Mouse (Mus musculus): Measurements from ENCODE around the gene Lyl1. TPM values are rescaled to one million over a fixed set of nuclear protein-coding genes. Genes with fewer than 3 reads are reported as not detected.
A peak's percentile ranks its signal among the peaks of the same experiment; 100 is the strongest.

The Lyl1 gene
- polyA plus RNA-seq, 1 experiment: not detected

DNA sequence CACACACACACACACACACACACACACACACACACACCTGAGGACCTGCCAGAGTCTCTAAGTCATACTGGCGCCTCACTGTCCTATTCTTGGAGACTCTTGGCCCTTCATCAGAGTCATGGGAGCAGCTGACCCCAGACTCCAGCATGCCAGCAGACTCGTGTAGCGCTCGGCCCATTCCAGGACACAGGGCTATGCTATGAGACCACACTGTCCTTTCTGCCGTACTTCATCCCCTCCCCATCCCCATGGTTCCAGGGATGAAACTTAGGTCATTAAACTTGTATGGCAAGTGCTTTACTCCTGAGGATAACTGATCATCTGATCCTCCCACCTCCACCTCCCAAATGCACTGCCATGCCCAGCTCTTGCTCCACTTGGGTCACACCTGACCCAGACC is 17.2 kb downstream of the Lyl1 start:
- H3K27me3 ChIP-seq (ENCODE audit: control insufficient read depth, insufficient read depth, insufficient read length): no peaks in the 10 kb centered on the region
- H3K36me3 ChIP-seq (ENCODE audit: control insufficient read depth, insufficient read depth): peaks cover 28% of the 10 kb centered on the region
- TF ChIP-seq USF1 (IDR thresholded peaks at IDR 0.05; ENCODE audit: low read depth): no peak
- TF ChIP-seq POLR2AphosphoS2 (IDR thresholded peaks at IDR 0.05; ENCODE audit: insufficient read length, low read depth): no peak
- no peak for TF ChIP-seq MAX (IDR thresholded peaks at IDR 0.05; ENCODE audit: low read depth)
- no peak for TF ChIP-seq SRF (IDR thresholded peaks at IDR 0.05; ENCODE audit: control insufficient read depth, insufficient read length, low read depth)
- no peak for TF ChIP-seq REST (IDR thresholded peaks at IDR 0.05; ENCODE audit: insufficient read depth, insufficient read length)
- TF ChIP-seq E2F4 (IDR thresholded peaks at IDR 0.05; ENCODE audit: insufficient read depth): no peak
- TF ChIP-seq TCF3 (IDR thresholded peaks at IDR 0.05; ENCODE audit: insufficient read length, low read depth): no peak

GRCm38 (mm10) chr8:84718959-84719690 is 17.9 kb downstream of the Lyl1 start:
- peak; percentile 82 to 97 (median 84) for TF ChIP-seq MYOD1 (IDR thresholded peaks at IDR 0.05; ENCODE audit: control insufficient read depth in 1 of 3, insufficient read length in 2 of 3, low read depth in 2 of 3)
- TF ChIP-seq POLR2AphosphoS2 (IDR thresholded peaks at IDR 0.05; ENCODE audit: insufficient read length, low read depth): no peak
- TF ChIP-seq E2F4 (IDR thresholded peaks at IDR 0.05; ENCODE audit: insufficient read depth): no peak
- TF ChIP-seq MYOG (IDR thresholded peaks at IDR 0.05; ENCODE audit: control insufficient read depth in 1 of 3, insufficient read depth in 1 of 3, insufficient read length in 2 of 3, low read depth in 2 of 3): peak in 1 of 3 experiments; percentile 36
- no peak for TF ChIP-seq REST (IDR thresholded peaks at IDR 0.05; ENCODE audit: insufficient read depth, insufficient read length)
- TF ChIP-seq MAX (IDR thresholded peaks at IDR 0.05; ENCODE audit: low read depth): no peak
- TF ChIP-seq TCF12 (IDR thresholded peaks at IDR 0.05; ENCODE audit: insufficient read depth, poor library complexity, severe bottlenecking): peak; percentile 5
- no peak for TF ChIP-seq CEBPB (IDR thresholded peaks at IDR 0.05; ENCODE audit: insufficient read depth, poor library complexity, severe bottlenecking)
- TF ChIP-seq POLR2A (IDR thresholded peaks at IDR 0.05; ENCODE audit: insufficient read length, low read depth): no peak
- no peak for TF ChIP-seq SRF (IDR thresholded peaks at IDR 0.05; ENCODE audit: control insufficient read depth, insufficient read length, low read depth)
- no peak for TF ChIP-seq TCF3 (IDR thresholded peaks at IDR 0.05; ENCODE audit: insufficient read length, low read depth)
- H3K79me2 ChIP-seq (ENCODE audit: control insufficient read depth, insufficient read depth): peaks cover 6% of the 10 kb centered on the region
- no peak overlapping the region for H3ac ChIP-seq (ENCODE audit: control insufficient read depth, insufficient read length)
- H3K36me3 ChIP-seq (ENCODE audit: control insufficient read depth, insufficient read depth): peaks cover 27% of the 10 kb centered on the region
- peak overlapping the region; percentile 21 for H3K4me2 ChIP-seq (ENCODE audit: low read depth)
- H3K4me3 ChIP-seq: no peak overlapping the region
- no peaks in the 10 kb centered on the region for H3K27me3 ChIP-seq (ENCODE audit: control insufficient read depth, insufficient read depth, insufficient read length)

More for the DNA sequence above, 17.2 kb downstream of the Lyl1 start:
- peak overlapping the region; percentile 21 for H3K4me2 ChIP-seq (ENCODE audit: low read depth)
- no peak overlapping the region for H3K4me3 ChIP-seq
- H3ac ChIP-seq (ENCODE audit: control insufficient read depth, insufficient read length): no peak overlapping the region
- no peaks in the 10 kb centered on the region for H3K79me2 ChIP-seq (ENCODE audit: control insufficient read depth, insufficient read depth)

DNA sequence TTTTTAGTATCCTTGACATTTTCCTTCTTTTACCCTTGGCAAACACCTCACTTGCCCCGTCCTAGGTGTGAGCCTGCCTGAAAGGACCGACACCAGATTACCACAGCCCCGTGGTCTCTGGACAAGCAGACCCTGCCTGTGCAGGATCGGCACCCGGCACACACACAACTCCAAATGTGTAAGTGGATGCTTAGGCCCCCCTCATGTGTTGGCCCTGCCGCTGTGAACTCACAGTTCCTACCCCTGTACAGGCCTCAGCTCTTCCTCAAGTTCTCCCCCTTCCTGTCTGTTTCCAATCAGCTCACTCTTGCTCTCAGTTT is 21.2 kb downstream of the Lyl1 start:
- Histone ChIP-seq H3K27me3 (ENCODE audit: control insufficient read depth, insufficient read depth, insufficient read length) (no peaks in the 10 kb centered on the region), H3K36me3 (ENCODE audit: control insufficient read depth, insufficient read depth) (peaks cover 34% of the 10 kb centered on the region), H3K4me2 (ENCODE audit: low read depth) (peak overlapping the region; percentile 96), H3K79me2 (ENCODE audit: control insufficient read depth, insufficient read depth) (peaks cover 12% of the 10 kb centered on the region), H3ac (ENCODE audit: control insufficient read depth, insufficient read length) (no peak overlapping the region), H3K4me3 (peak overlapping the region; percentile 11)
- TF ChIP-seq POLR2A (IDR thresholded peaks at IDR 0.05; ENCODE audit: insufficient read length, low read depth) (no peak), CEBPB (IDR thresholded peaks at IDR 0.05; ENCODE audit: insufficient read depth, poor library complexity, severe bottlenecking) (no peak), TCF12 (IDR thresholded peaks at IDR 0.05; ENCODE audit: insufficient read depth, poor library complexity, severe bottlenecking) (no peak), USF1 (IDR thresholded peaks at IDR 0.05; ENCODE audit: low read depth) (no peak), MAX (IDR thresholded peaks at IDR 0.05; ENCODE audit: low read depth) (no peak), SRF (IDR thresholded peaks at IDR 0.05; ENCODE audit: control insufficient read depth, insufficient read length, low read depth) (no peak), REST (IDR thresholded peaks at IDR 0.05; ENCODE audit: insufficient read depth, insufficient read length) (no peak), MYOG (IDR thresholded peaks at IDR 0.05; ENCODE audit: control insufficient read depth in 1 of 3, insufficient read depth in 1 of 3, insufficient read length in 2 of 3, low read depth in 2 of 3) (no peak), MYOD1 (IDR thresholded peaks at IDR 0.05; ENCODE audit: control insufficient read depth in 1 of 3, insufficient read length in 2 of 3, low read depth in 2 of 3) (no peak)

DNA sequence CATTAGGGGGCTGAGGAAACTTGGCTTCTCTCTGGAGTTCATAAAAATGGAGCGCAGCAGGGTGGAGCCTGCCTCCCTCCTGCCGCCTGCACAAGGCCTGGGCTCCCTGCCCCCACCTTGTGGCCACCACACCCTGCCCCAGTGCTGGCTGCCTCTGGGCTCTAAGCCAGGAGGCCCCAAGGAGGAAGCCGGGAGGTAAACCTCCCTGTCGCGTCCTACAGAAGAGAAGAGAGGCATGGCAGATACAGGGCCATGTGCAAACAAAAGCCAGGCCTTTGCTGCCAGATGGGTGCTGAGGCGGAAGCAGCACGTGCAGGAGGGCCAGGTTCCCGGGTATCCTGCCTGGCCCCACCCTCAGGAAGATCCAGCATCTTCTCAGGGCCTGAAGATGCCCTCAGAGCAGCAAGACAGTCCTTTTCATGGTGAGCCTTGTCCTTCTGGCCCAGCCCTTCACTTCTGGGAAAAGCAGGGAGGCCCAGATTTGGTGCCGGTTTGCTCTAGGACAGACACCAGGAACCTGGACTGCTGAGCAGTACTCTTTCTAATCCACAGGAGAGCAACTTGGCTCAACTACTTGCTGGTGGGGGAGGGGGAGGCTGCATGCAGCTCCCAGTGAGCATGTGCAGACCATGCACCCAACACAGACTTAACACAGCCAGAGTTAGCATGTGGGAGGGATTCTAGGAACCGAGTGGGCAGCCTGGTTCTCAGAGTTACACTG is 21.8 kb downstream of the Lyl1 start, which contains the start of gene G430095P16Rik:
Gene G430095P16Rik (plus strand): TSS at position 158 of the 721 bp plus-strand sequence.
- Histone ChIP-seq H3K4me2 (ENCODE audit: low read depth) (peak within 1 kb of the TSS; percentile 96), H3ac (ENCODE audit: control insufficient read depth, insufficient read length) (no peak within 1 kb of the TSS), H3K4me3 (peak within 1 kb of the TSS; percentile 11), H3K79me2 (ENCODE audit: control insufficient read depth, insufficient read depth) (peaks cover 12% of the 10 kb centered on the region), H3K27me3 (ENCODE audit: control insufficient read depth, insufficient read depth, insufficient read length) (no peaks in the 10 kb centered on the region), H3K36me3 (ENCODE audit: control insufficient read depth, insufficient read depth) (peaks cover 37% of the 10 kb centered on the region)
- TF ChIP-seq MYOG (IDR thresholded peaks at IDR 0.05; ENCODE audit: control insufficient read depth in 1 of 3, insufficient read depth in 1 of 3, insufficient read length in 2 of 3, low read depth in 2 of 3) (peak in 1 of 3 experiments; percentile 69), MYOD1 (IDR thresholded peaks at IDR 0.05; ENCODE audit: control insufficient read depth in 1 of 3, insufficient read length in 2 of 3, low read depth in 2 of 3) (peak in 1 of 3 experiments; percentile 58), TCF12 (IDR thresholded peaks at IDR 0.05; ENCODE audit: insufficient read depth, poor library complexity, severe bottlenecking) (no peak), POLR2AphosphoS2 (IDR thresholded peaks at IDR 0.05; ENCODE audit: insufficient read length, low read depth) (peak; percentile 52)

Data from myocyte (in vitro differentiated cells).